Mouse (Mus musculus): ENCODE measurements around the gene Aars2. TPM values are rescaled to one million over a fixed set of nuclear protein-coding genes. Genes with fewer than 3 reads are reported as not detected.

The Aars2 gene
- total RNA-seq, 2 experiments from 2014 or later = 13.4 to 20.6 TPM

DNA sequence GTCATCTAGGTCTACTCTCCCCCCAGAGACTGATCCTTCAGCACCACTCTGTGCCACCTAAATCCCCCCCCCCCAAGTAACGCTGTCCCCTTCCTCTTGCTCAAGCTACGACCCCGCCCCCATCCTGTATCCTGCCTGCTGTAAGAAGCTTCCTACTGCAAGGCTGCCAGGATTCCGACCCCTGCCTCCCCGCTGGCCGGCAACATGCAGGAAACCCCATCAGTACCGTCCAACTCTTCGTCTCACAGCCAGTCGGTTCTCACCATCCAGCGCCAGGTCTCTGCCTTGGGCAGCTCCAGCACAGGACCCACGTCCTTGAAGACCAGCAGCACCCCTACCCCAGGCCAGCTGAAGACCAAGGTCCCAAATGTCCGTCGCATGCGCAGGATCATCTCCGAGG lies 26.3 kb downstream of the Aars2 start:
- no peak for ATAC-seq (replicated peaks; ENCODE audit: low FRiP score, low TSS enrichment, poor library complexity, severe bottlenecking)

DNA sequence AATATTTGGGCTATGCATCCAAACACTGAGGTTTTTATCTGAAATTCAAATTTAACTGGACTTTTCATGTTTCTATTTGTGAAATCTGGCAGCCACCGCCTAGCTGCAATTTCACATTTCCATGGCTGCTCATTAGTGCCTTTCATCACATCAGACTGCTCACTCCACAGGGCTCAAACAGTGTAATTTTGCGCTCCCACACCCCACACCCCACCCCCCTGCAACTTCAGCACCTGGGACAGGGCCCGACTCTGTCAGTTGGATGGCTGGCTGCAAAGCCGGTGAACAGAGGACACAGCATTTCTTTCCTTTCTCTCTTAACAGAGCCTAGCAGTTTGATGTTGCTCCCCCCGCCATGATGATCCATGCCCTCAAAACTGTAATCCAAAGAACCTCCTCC lies 29.6 kb downstream of the Aars2 start:
- ATAC-seq (replicated peaks; ENCODE audit: low FRiP score, low TSS enrichment, poor library complexity, severe bottlenecking) = peak; percentile 65

DNA sequence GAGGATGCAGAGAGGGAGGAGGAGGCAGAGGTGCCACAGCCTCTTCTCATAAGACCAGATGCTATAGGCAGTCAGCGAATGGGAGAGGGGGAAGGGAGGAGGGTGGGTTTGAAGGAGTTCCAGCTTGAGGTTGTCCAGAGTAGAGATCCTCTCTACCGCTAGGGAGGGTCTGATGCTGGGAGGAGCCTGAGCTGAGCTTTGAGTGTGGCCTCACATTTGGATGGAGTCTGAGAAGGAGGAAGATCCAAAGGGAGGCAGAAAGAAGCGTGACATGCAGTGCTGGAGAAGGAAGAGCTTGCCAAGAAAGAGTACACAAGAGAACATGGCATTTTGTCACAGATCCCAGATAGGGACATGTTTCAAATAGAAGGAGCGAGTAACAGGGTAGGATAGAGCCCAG lies 31.8 kb downstream of the Aars2 start:
- no peak for ATAC-seq (replicated peaks; ENCODE audit: low FRiP score, low TSS enrichment, poor library complexity, severe bottlenecking)

DNA sequence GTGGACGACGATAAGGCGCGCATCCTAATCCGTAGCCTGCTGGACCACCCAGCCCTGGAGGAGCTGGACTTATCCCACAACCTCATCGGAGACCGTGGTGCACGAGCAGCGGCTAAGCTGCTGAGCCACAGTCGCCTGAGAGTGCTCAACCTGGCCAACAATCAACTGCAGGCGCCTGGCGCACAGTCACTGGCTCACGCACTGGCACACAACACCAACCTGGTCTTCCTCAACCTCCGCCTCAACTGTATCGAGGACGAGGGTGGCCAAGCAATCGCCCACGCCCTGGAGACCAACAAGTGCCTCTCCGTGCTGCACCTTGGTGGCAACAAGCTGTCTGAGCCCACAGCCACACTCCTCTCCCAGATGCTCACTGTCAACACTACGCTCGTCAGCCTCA lies 33.0 kb downstream of the Aars2 start:
- ATAC-seq (replicated peaks; ENCODE audit: low FRiP score, low TSS enrichment, poor library complexity, severe bottlenecking) = no peak

DNA sequence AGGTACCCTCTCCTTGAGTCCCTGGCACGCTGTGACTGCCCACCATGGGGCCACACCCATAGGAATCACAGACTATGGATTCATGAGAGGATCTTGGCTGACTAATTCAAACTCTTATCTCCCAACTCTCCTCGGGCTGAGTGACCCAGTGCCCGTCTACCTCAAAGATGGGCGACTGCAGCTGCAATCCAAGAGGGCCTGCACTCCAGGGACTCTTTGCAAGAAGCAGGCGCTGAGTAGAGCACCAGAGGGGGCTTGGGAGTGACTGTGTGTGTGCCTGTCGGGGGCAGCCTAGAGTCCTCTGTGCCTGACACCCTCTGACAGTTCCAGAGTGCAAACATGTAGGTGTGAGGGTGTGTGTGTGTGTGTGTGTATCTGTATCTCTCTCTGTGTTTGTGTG lies 35.5 kb downstream of the Aars2 start:
- no peak for ATAC-seq (replicated peaks; ENCODE audit: low FRiP score, low TSS enrichment, poor library complexity, severe bottlenecking)

DNA sequence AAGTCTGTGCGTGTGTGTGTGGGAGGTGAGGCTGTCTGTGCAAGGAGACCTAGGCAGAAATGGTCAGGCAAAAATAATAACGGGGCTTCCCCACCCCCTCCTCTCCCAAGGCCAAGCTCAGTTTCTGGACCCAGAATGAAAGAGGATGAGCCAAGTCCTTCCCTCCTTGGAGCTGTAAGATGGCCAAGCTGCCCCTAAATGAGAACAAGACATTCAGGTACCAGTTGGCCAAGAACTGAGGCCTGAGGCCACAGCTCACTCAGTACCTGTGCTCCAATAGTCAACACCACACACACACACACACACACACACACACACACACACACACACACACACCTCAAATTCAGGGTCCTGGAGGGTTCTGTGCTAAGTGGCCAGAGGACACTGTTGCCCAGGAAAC lies 36.1 kb downstream of the Aars2 start:
- ATAC-seq (replicated peaks; ENCODE audit: low FRiP score, low TSS enrichment, poor library complexity, severe bottlenecking) = no peak

DNA sequence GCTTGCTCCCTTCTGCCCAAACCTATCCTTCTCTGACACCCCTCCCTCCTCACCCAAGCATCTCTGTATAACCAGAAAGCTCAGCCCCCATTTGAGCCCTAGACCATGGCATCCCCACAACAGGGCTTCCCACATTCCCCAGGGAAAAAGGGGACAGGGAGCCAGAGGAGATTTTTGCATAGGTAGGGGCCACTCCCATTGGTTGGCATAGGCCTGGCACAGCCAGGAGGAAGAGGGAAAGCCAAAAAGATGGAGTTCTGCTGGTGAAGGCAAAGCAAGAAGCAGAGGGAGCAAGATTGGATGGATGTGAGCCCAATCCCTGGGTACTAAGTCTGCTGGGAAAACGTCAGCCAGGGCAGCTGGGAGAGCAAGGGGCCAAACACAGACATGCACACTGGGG lies 36.5 kb downstream of the Aars2 start:
- ATAC-seq (replicated peaks; ENCODE audit: low FRiP score, low TSS enrichment, poor library complexity, severe bottlenecking) = no peak

DNA sequence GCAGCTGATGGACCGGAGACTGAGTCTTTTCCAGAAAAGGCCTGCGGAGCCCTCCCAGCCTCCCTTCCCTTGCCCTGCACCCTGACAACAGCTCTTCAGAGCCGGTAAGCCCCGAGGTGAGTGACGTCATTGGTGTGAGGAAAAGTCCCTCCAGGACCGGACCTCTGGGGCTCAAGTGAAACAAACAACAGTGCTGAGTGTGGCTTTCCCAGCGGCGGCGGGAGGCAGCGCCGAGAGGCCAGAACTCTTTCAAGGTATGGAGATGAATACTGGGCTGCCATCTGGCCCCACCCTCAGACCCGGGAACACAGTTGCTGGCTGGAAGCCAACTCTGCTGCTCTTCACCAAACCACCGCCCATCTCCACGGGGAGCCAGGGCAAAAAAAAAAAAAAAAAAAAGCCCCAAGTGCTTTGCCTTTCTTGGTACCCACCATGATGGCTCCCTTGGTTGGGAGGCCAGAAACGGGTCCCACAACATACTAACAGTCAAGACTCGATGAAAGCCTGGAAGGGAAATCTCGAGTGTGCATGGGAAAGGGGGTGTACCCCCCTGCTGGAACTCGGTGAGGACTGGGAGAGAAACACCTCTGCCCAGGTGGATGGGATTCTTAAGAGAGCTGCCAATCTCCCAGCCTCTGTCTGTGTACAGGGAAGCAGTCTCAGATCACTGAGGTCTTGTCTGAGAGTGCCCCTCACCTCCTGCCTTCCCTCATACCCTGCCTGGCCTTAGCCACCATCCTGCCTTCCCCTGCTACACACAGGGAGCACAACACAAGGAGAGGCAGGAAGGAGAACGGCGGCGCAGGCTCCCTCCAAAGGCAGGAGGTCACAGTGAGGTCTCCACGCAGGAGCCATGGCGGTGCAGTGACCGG lies 37.6 kb downstream of the Aars2 start:
- no peak for ATAC-seq (replicated peaks; ENCODE audit: low FRiP score, low TSS enrichment, poor library complexity, severe bottlenecking)

DNA sequence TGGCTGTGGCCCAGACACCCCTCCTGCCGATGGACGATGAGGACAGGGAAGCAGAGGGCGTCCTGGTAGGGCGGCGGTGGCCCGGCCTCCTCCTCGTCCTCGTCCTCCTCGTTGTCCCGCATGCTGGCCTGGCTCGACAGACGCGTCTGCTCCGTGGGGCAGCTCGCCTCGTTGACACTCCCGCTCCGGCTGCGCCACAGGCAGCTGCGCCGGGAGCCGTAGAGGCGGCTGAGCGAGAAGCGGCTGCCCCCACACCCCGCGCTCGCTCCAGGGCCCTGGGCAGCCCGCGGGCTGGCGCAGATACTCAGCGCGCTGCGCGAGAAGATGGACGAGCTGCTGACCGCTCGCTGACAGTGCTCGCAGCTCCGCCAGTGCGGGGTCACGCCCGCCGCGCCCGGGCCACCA lies 38.2 kb downstream of the Aars2 start:
- no peak for ATAC-seq (replicated peaks; ENCODE audit: low FRiP score, low TSS enrichment, poor library complexity, severe bottlenecking)

DNA sequence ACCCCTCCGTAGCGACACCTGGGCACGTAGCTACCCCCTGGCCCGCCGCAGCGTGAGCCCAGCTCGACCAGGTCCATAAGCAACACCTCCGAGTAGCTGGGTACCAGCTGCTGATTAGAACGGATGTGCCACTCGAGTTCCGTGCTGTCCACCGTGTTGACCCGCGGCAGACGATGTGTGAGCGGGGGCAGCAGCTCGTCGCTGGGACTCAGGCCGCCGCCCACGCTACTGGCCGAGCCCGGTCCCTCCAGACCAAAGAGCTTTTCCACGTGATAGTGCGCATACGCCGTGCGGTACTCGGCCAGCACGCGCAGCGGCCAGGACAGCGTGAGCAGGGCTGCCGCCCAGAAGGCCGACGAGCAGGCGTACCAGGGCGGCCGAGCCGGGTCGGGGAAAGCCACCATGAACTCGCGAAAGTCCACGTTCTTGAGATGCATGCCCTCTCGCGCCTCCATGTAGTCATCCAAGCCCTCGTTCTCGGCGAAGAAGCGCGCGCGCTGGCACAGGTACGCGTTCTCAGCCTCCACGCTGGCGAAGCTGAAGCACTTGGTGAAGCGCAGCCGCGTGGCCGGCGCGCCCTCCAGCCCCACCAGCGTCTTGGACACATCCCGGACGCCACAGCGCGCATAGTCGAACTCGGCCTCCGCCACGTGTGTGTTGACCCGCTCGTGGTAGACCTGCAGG lies 38.8 kb downstream of the Aars2 start:
- no peak for ATAC-seq (replicated peaks; ENCODE audit: low FRiP score, low TSS enrichment, poor library complexity, severe bottlenecking)

DNA sequence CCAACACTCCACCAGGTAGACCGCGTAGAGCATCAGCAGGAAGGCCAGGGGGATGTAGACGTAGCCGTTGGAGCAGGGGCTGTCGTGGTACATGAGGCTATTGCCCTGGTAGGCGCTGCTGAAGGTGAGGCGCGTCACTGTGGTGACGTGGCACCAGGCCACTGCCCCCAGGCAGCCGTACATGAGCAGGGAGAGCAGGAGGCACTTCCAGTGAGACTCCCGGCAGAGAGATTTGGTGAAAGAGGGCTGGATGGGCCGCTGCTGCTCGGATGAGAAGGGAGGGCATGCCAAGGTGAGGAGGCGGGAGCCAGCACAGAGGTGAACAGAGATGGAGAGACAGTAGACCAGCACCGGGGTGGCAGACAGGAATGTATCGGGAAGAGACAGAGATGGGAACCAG lies 40.3 kb downstream of the Aars2 start:
- no peak for ATAC-seq (replicated peaks; ENCODE audit: low FRiP score, low TSS enrichment, poor library complexity, severe bottlenecking)

DNA sequence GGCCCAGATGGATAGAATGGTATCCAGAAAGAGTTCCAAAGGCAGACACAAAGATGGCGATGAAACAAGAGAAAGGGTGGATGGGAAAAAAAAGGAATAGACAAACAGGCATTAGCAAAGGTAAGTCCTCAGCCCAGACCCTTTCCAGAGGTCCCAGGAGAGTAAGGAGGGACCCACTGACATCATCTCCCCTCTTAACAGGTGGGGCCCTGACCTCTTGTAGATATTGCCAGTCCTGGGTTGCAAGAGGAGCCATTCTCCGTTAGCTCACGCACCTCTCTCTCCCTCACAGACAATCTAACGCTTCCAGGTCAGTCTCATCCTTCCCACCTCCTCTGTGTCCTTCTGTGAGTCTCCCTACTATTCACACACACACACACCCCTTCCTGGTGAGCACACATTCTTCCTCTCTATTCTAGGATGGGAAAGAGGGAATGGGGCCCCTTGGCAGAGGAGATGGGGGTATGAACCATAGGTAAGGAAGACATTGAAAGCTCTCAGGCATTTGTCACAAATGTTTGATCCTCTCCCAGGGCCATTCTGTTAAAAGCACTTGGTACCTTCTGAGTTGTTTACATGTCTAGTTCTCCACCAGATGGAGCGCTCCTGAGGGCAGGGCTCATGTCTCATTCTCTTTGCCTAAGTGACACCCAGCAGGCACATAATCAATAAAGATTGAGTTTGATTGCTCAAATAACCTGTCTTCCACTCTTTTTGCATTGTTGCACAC lies 41.0 kb downstream of the Aars2 start:
- no peak for ATAC-seq (replicated peaks; ENCODE audit: low FRiP score, low TSS enrichment, poor library complexity, severe bottlenecking)

DNA sequence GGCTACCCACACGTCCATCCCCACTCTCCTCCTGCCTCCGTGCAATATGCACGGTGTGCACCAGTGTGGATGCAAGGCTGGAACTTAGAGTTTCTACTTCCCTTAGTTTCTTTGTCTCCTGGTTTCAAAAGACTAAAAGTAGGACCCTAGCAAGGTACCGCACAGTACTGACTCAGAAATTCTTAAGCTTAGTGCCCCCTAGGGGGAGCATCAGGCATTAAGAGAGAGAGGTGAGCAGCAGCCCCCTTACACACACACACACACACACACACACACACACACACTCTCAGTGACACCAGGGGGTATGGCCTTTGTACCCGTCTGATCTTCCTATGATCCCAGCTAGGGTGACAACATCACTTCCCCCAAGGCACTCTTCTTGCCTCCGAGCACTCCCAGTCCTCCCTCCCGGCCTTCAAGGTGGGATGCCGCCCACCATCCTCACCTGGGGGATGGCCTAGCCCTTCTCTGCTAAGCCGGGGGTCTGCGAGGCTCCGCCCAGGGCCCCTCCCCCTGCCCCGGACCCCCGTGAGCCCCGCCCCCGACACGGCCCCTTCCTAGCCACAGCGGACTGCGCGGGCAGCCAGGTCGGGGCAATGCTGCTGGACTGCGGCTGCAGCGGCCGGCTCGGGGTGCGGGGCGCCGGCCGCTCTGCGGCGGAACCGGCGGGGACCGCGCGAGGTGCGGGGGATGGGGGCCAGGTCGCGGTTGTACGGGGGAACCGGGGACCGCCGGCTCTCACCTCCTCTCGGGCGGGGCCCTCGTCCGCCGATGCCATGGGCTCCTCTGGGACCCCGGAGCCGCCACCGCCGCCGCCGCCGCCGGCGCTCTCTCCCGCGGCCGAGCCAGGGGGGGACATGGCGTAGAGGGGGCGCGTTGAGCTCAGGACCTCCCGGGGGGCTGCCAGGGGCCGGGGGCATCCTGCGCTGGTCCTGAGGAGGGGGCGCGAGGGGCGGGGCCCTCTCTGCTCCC lies 42.2 kb downstream of the Aars2 start:
- no peak for ATAC-seq (replicated peaks; ENCODE audit: low FRiP score, low TSS enrichment, poor library complexity, severe bottlenecking)

DNA sequence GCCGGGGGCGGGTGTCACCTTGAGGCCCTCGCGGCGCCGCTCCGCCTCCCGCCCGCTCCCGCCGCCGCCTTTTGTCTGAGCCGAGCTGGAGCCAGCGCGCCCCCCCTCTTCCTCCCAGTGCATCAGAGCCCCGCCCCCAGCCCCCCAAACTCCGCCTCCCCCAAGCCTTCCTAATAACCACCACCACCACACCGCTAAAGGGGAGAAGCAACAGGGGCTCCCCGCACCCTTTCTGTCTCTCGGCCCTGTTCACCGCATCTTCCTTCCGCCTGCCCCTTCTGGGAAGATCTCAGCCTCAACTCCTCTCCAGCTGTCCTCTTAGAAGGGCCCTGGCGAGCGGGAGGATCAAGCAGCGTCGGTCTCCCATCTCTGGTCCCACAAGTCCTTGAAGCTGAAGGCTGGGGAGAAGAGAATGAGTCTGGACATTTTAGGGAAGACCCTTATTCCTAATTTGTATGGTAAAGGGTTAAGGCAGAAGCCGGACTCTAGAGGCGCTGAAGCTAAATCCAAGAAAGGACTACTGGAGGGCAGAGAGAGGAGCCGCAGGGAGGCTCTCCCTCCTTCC lies 43.1 kb downstream of the Aars2 start, which contains the start of gene Tmem151b:
Gene Tmem151b (minus strand): TSS at position 61 of the 565 bp plus-strand sequence.
- ATAC-seq (replicated peaks; ENCODE audit: low FRiP score, low TSS enrichment, poor library complexity, severe bottlenecking) = no peak

DNA sequence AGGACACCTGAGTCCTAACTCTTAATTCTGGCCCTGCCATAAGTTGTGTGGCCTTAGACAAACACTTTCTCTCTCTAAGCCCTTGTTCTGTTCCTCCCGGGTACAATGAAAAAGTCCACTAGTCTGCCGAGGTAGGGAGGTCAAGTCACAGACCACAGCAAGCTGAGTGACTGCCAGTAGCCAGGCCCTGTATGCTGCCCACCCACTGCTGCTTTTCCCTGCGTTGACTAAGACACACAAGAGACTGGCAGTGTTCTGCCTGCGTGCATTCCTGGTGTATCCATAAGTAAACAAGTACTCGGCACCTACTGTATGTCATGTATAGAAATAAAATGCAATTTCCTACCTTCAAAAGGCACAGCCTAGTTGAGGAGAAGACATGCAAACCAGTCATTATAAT lies 43.6 kb downstream of the Aars2 start:
- no peak for ATAC-seq (replicated peaks; ENCODE audit: low FRiP score, low TSS enrichment, poor library complexity, severe bottlenecking)

DNA sequence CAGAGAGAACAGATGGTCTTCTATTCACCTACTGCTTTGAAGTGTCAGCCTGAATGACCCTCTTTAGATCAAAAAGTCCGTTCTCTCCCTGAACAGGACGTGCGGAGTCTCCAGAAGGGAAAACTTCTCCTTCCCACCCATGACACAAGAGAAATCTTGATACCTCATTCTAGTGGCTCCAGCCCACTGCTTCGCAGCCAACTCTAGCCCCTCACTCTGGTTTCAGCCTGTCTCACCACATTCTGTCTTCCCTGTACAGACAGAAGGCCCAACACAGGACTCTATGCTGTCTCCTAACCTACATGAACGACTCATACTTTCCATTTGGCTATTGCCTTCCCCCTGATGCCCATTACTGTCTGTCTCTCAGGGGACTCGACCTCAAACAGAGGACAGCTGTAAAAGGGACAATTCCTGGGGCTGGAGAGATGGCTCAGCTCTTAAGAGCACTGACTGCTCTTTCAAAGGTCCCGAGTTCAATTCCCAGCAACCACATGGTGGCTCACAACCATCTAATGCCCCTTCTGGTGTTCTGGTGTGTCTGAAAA lies 44.7 kb downstream of the Aars2 start:
- no peak for ATAC-seq (replicated peaks; ENCODE audit: low FRiP score, low TSS enrichment, poor library complexity, severe bottlenecking)

DNA sequence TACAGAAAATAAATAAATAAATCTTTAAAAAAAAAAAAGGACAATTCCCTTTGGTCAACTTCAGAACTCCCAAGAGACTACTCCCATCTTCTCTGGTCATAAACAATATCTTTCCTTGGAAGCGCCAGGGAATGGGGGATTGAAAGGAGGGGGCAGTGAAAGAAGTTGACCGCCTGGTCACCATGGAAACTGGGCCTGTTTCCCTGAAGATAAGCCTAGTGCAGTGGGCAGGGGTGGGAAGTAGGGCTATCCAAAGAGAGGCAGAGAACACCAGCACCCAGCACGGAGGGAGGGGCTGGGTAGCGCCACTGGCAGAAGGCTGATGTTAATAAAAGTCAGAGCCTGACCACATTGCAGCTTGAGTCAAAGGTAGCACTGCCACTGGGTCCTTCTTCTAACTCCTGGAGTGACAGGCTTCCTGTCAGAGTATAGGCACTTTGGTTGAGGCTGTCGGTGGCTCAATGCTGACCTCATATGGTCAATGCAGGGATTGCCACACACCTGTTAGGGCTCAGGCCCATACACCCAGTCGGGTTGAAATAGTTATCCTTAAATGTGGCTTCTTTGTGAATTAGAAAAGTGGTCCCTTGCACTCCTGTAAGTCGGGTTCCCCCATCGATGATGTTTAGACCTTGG lies 45.3 kb downstream of the Aars2 start:
- peak; percentile 70 for ATAC-seq (replicated peaks; ENCODE audit: low FRiP score, low TSS enrichment, poor library complexity, severe bottlenecking)

DNA sequence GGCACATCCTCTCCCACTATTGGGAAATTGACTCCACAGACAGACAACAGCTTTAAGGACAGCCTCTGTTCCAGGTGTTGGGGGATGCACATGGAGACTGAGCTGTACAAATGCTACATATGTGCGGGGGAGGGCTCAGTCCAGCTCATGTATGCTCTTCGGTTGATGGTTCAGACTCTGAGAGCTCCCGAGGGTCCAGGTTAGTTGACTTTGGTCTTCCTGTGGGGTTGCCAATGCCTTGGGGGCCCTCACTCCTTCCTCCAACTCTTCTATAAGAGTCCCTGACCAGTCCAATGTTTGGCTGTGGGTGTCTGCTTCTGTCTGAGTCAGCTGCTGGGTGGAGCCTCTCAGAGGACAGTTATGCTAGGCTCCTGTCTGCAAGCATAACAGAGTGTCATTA lies 46.4 kb downstream of the Aars2 start:
- no peak for ATAC-seq (replicated peaks; ENCODE audit: low FRiP score, low TSS enrichment, poor library complexity, severe bottlenecking)

Measured in megakaryocyte-erythroid progenitor cell, adult 5-6 weeks (primary cell).